Mouse (Mus musculus) spleen, postnatal 36 days (tissue): ENCODE measurements around the gene Gabarapl2.

ENCODE experiments used
- DNase-seq, 2 experiments: peaks; one replicate each; pipeline ENCODE4 v3.0.0; 2022; ENCODE audit warnings: low spot score in 2 of 2, mixed read lengths in 1 of 2

Gabarapl2 gene

GRCm38 (mm10) chr8:111967246-111967870 lies 26.9 kb downstream of the Gabarapl2 start:
- no peak for DNase-seq

- DNase-seq = no peak
Observed at GRCm38 (mm10) chr8:111968541-111968940, 28.0 kb downstream of the Gabarapl2 start.

- no peak for DNase-seq
Observed at GRCm38 (mm10) chr8:111968991-111969390, 28.5 kb downstream of the Gabarapl2 start.

- DNase-seq = no peak
Observed at GRCm38 (mm10) chr8:111974138-111974537, 33.6 kb downstream of the Gabarapl2 start.

GRCm38 (mm10) chr8:111975706-111976105 lies 35.2 kb downstream of the Gabarapl2 start:
- no peak for DNase-seq

- DNase-seq = no peak
Observed at GRCm38 (mm10) chr8:111976326-111976725, 35.8 kb downstream of the Gabarapl2 start.

GRCm38 (mm10) chr8:111978147-111978546 lies 37.6 kb downstream of the Gabarapl2 start:
- DNase-seq = no peak

- DNase-seq = no peak
Observed at GRCm38 (mm10) chr8:111982116-111982515, 41.6 kb downstream of the Gabarapl2 start.

- no peak for DNase-seq
Observed at GRCm38 (mm10) chr8:111984511-111984910, 44.0 kb downstream of the Gabarapl2 start.

- peak; percentile 45 to 66 for DNase-seq
Observed at GRCm38 (mm10) chr8:111989911-111990310, 49.4 kb downstream of the Gabarapl2 start.

GRCm38 (mm10) chr8:111991278-111991677 lies 50.8 kb downstream of the Gabarapl2 start:
- DNase-seq = no peak

- peak; percentile 86 to 89 for DNase-seq
Observed at GRCm38 (mm10) chr8:111992013-111992702, 51.7 kb downstream of the Gabarapl2 start, which contains the start of gene Adat1. Gene Adat1 (minus strand): TSS chr8:111992302.

- DNase-seq = no peak
Observed at GRCm38 (mm10) chr8:111992703-111993039, 52.2 kb downstream of the Gabarapl2 start.
